Mouse (Mus musculus): ENCODE data around the gene Them7. TPM values are rescaled to one million over a fixed set of nuclear protein-coding genes. Genes with fewer than 3 reads are reported as not detected.
A peak's percentile ranks its signal among the peaks of the same experiment; 100 is the strongest.

The Them7 gene
- polyA plus RNA-seq, 1 experiment from 2014 or later, result 0.06 TPM

GRCm38 (mm10) chr2:105394375-105394774, 170.3 kb downstream of the Them7 start:
- DNase-seq (ENCODE audit: low spot score), result no peak
- 88% methylated on average over 4 of the region's 4 CpGs for WGBS
- peaks cover 9% of the 10 kb centered on the region; the same call in 1 of the 2 replicates for H3K36me3 ChIP-seq (ENCODE audit: control insufficient read depth, insufficient read depth, low read length)
- TF ChIP-seq EP300 (optimal IDR thresholded peaks at IDR 0.05), result no peak
- TF ChIP-seq CTCF (IDR thresholded peaks at IDR 0.05; ENCODE audit: low read depth), result no peak
- no peak overlapping the region for H3K4me3 ChIP-seq (ENCODE audit: low read depth, low read length)
- no peak overlapping the region for H3K9ac ChIP-seq (ENCODE audit: low read length)
- no peaks in the 10 kb centered on the region for H3K27me3 ChIP-seq (ENCODE audit: control insufficient read depth, insufficient read depth, low read length)
- no peak overlapping the region for H3K4me2 ChIP-seq (replicated peaks; ENCODE audit: low read depth)
- no peak for ATAC-seq (ENCODE audit: low FRiP score, low TSS enrichment)
- H3K4me1 ChIP-seq (replicated peaks; ENCODE audit: control insufficient read depth, insufficient read depth), result peaks cover 9% of the 10 kb centered on the region
- no peaks in the 10 kb centered on the region for H3K9me3 ChIP-seq (ENCODE audit: control insufficient read depth, low read length)
- no peak overlapping the region for H3K27ac ChIP-seq (replicated peaks)

- no peak for ATAC-seq (ENCODE audit: low FRiP score, low TSS enrichment)
- WGBS, result 81% methylated on average over 9 of the region's 9 CpGs
- H3K4me3 ChIP-seq (ENCODE audit: low read depth, low read length), result no peak overlapping the region
- no peak overlapping the region for H3K9ac ChIP-seq (ENCODE audit: low read length)
- H3K4me2 ChIP-seq (replicated peaks; ENCODE audit: low read depth), result no peak overlapping the region
- no peaks in the 10 kb centered on the region for H3K9me3 ChIP-seq (ENCODE audit: control insufficient read depth, low read length)
- H3K36me3 ChIP-seq (ENCODE audit: control insufficient read depth, insufficient read depth, low read length), result peaks cover 7% of the 10 kb centered on the region; the same call in 1 of the 2 replicates
- TF ChIP-seq EP300 (optimal IDR thresholded peaks at IDR 0.05), result no peak
- TF ChIP-seq CTCF (IDR thresholded peaks at IDR 0.05; ENCODE audit: low read depth), result no peak
- no peaks in the 10 kb centered on the region for H3K27me3 ChIP-seq (ENCODE audit: control insufficient read depth, insufficient read depth, low read length)
- peaks cover 9% of the 10 kb centered on the region for H3K4me1 ChIP-seq (replicated peaks; ENCODE audit: control insufficient read depth, insufficient read depth)
- DNase-seq (ENCODE audit: low spot score), result no peak
- no peak overlapping the region for H3K27ac ChIP-seq (replicated peaks)
These were observed 171.9 kb downstream of the Them7 start for GRCm38 (mm10) chr2:105396066-105396465.

DNA sequence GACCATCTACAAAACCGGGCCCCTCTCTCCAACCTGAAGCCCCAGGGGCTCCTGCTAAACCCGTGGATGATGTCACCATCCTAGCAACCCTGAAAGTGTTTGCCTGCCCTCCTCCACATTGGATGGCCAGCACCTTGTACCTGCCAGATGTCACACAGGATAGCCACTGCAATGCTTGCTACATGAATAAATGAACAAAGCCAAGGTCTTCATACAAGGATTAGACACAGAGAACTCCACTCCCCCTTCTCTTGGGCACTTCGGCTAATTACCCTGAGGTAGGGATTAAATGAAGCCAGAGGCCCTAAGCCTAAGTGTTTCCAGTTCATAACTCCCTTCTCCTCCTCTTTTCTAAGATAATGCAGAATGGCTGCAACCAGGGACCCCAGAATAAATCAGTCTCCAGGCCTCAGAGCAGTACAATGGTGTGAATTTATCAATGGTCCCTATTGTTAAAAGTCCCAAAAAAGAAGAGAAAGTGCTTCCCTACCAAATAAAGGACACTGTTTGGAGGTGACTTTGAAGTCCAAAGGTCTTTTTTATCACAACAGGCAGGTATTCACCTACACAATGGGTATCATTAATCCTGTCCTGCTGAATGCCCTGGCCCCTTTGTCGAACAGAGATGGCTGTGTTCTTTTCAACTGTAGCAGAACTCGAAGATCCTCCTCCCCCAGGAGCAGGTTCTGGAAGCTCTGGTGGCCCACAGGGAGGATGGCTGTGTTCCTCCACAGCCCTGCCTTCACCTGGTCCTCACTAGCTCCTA, 173.5 kb downstream of the Them7 start:
- peaks cover 9% of the 10 kb centered on the region for H3K4me1 ChIP-seq (replicated peaks; ENCODE audit: control insufficient read depth, insufficient read depth)
- H3K27ac ChIP-seq (replicated peaks), result peak overlapping the region; percentile 95
- H3K9me3 ChIP-seq (ENCODE audit: control insufficient read depth, low read length), result no peaks in the 10 kb centered on the region
- H3K4me2 ChIP-seq (replicated peaks; ENCODE audit: low read depth), result peak overlapping the region; percentile 81
- 38% methylated on average over 5 of the region's 5 CpGs for WGBS
- ATAC-seq (ENCODE audit: low FRiP score, low TSS enrichment) (no peak), DNase-seq (ENCODE audit: low spot score) (no peak)
- peak overlapping the region; percentile 76 for H3K4me3 ChIP-seq (ENCODE audit: low read depth, low read length)
- H3K36me3 ChIP-seq (ENCODE audit: control insufficient read depth, insufficient read depth, low read length), result 0 out of 2 replicates have a peak, but pooled peaks cover 3% of the 10 kb centered on the region
- peak overlapping the region; percentile 82 for H3K9ac ChIP-seq (ENCODE audit: low read length)
- TF ChIP-seq CTCF (IDR thresholded peaks at IDR 0.05; ENCODE audit: low read depth), result no peak
- TF ChIP-seq EP300 (optimal IDR thresholded peaks at IDR 0.05), result no peak
- no peaks in the 10 kb centered on the region for H3K27me3 ChIP-seq (ENCODE audit: control insufficient read depth, insufficient read depth, low read length)

DNA sequence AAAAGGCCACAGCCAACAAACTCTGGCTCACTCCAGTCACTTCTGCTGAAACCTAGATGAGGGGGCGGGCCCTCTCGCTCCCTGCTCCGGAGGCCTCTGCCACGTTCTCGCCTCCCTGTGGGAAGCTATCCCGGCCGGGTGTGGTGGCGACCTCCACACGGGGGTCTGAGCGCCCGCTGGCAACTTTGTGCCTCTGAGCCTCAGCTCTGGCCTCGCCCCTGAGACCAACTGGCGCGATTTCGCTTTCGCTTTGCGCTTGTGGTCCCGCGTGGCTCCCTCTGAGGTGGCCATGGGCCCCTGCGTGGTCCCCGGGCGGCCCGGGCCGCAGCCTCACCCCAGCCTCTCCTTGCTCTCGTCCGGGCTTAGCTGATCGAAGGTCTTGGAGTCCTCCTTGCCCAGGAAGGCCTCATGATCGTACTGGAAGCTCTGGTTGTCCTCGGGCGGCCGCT, 174.5 kb downstream of the Them7 start:
- Histone ChIP-seq H3K4me2 (replicated peaks; ENCODE audit: low read depth) (peak overlapping the region; percentile 81), H3K4me3 (ENCODE audit: low read depth, low read length) (peak overlapping the region; percentile 76), H3K27ac (replicated peaks) (peak overlapping the region; percentile 95), H3K9me3 (ENCODE audit: control insufficient read depth, low read length) (no peaks in the 10 kb centered on the region), H3K4me1 (replicated peaks; ENCODE audit: control insufficient read depth, insufficient read depth) (peaks cover 9% of the 10 kb centered on the region), H3K36me3 (ENCODE audit: control insufficient read depth, insufficient read depth, low read length) (0 out of 2 replicates have a peak, but pooled peaks cover 1% of the 10 kb centered on the region), H3K27me3 (ENCODE audit: control insufficient read depth, insufficient read depth, low read length) (no peaks in the 10 kb centered on the region), H3K9ac (ENCODE audit: low read length) (peak overlapping the region; percentile 82)
- peak; percentile 61 for ATAC-seq (ENCODE audit: low FRiP score, low TSS enrichment)
- TF ChIP-seq CTCF (IDR thresholded peaks at IDR 0.05; ENCODE audit: low read depth), result no peak
- no peak for TF ChIP-seq EP300 (optimal IDR thresholded peaks at IDR 0.05)
- WGBS, result under 1% methylated on average over 24 of the region's 31 CpGs
- DNase-seq (ENCODE audit: low spot score), result peak; percentile 58

GRCm38 (mm10) chr2:105399085-105399891, 175.2 kb downstream of the Them7 start, which contains the start of gene Rcn1:
Rcn1 (minus strand) TSS chr2:105399319.
- H3K27me3 ChIP-seq (ENCODE audit: control insufficient read depth, insufficient read depth, low read length), result no peaks in the 10 kb centered on the region
- peak; percentile 74 for DNase-seq (ENCODE audit: low spot score)
- no peak for TF ChIP-seq EP300 (optimal IDR thresholded peaks at IDR 0.05)
- TF ChIP-seq CTCF (IDR thresholded peaks at IDR 0.05; ENCODE audit: low read depth), result no peak
- peaks cover 9% of the 10 kb centered on the region for H3K4me1 ChIP-seq (replicated peaks; ENCODE audit: control insufficient read depth, insufficient read depth)
- peak within 1 kb of the TSS; percentile 76 for H3K4me3 ChIP-seq (ENCODE audit: low read depth, low read length)
- no peaks in the 10 kb centered on the region for H3K9me3 ChIP-seq (ENCODE audit: control insufficient read depth, low read length)
- under 1% methylated on average over 44 of the region's 57 CpGs for WGBS
- H3K4me2 ChIP-seq (replicated peaks; ENCODE audit: low read depth), result peak within 1 kb of the TSS; percentile 81
- H3K36me3 ChIP-seq (ENCODE audit: control insufficient read depth, insufficient read depth, low read length), result no peaks in the 10 kb centered on the region
- peak; percentile 91 for ATAC-seq (ENCODE audit: low FRiP score, low TSS enrichment)
- peak within 1 kb of the TSS; percentile 82 for H3K9ac ChIP-seq (ENCODE audit: low read length)
- peak within 1 kb of the TSS; percentile 95 for H3K27ac ChIP-seq (replicated peaks)

Measured in stomach, postnatal 0 days (tissue).